15 mouse cellular contexts compared by ENCODE assay signal in genomic region chr7:66137309-66137708, GRCm38 (mm10).
"Had no signal": no experiment of that assay in that cellular context is flagged by ENCODE, and none has a peak within 500 bp of the region (broad histone marks: within the 10 kb centered on the region; RNA-seq: fewer than 3 reads in every experiment).

No protein-coding gene starts in this region.

- DNase-seq: kidney, adult 11 months; kidney, adult 9 months; kidney, postnatal 36 days; layer of hippocampus, adult 9-11 months; layer of hippocampus, postnatal 36 days; lung, adult 2 months; lung, postnatal 36 days; thymus, adult 2 months; thymus, postnatal 25 days had no signal

- ATAC-seq: hindbrain, postnatal 0 days; midbrain, embryonic 15.5 days had no signal

- H3K4me2 ChIP-seq: limb, embryonic 15.5 days; midbrain, embryonic 15.5 days; neural tube, embryonic 12.5 days; stomach, embryonic 15.5 days had no signal

- H3K9ac ChIP-seq: limb, embryonic 15.5 days; midbrain, embryonic 15.5 days; neural tube, embryonic 12.5 days; stomach, embryonic 15.5 days had no signal

- H3K36me3 ChIP-seq: midbrain, embryonic 15.5 days; stomach, embryonic 15.5 days had no signal

- H3K9me3 ChIP-seq: limb, embryonic 15.5 days; midbrain, embryonic 15.5 days; neural tube, embryonic 12.5 days; stomach, embryonic 15.5 days had no signal

- H3K27me3 ChIP-seq: limb, embryonic 15.5 days; midbrain, embryonic 15.5 days; neural tube, embryonic 12.5 days; stomach, embryonic 15.5 days had no signal

- H3K27ac ChIP-seq: hindbrain, postnatal 0 days; kidney, postnatal 0 days; limb, embryonic 15.5 days; midbrain, embryonic 15.5 days; neural tube, embryonic 12.5 days; stomach, embryonic 15.5 days had no signal

- H3K4me3 ChIP-seq: limb, embryonic 15.5 days; midbrain, embryonic 15.5 days; neural tube, embryonic 12.5 days; stomach, embryonic 15.5 days had no signal
